Mouse (Mus musculus) spleen, postnatal 4 days (tissue): ENCODE measurements at regions not wholly inside any gene's neighbourhood (a gene's known extent, or its start where the extent isn't known, plus 50 kb on each side); places are given as distances from the start of the nearest gene placed in this dataset.
"Not testable (repeated sequence)": the region's sequence is repeated elsewhere in the genome, so short reads cannot be mapped to it uniquely, and the experiment has no call there.

Experiments
- DNase-seq, 2 experiments: peaks; one replicate each; pipeline ENCODE4 v3.0.0; 2022; ENCODE audit warnings: low spot score in 2 of 2

GRCm38 (mm10) chr13:50906431-50906830 is 194.2 kb upstream of the Spin1 start:
- not testable (repeated sequence) for DNase-seq

GRCm38 (mm10) chr13:50906910-50907309 is 193.8 kb upstream of the Spin1 start:
- no peak for DNase-seq

- not testable (repeated sequence) for DNase-seq
Observed at GRCm38 (mm10) chr13:50912776-50913175, 187.9 kb upstream of the Spin1 start.

GRCm38 (mm10) chr13:50934017-50934416 is 166.7 kb upstream of the Spin1 start:
- not testable (repeated sequence) for DNase-seq

GRCm38 (mm10) chr13:50942561-50942960 is 158.1 kb upstream of the Spin1 start:
- peak in 1 of 2 experiments; percentile 44 for DNase-seq

- peak; percentile 70 to 87 for DNase-seq
Observed at GRCm38 (mm10) chr13:50949545-50950226, 151.0 kb upstream of the Spin1 start.

GRCm38 (mm10) chr13:50954671-50955070 is 146.0 kb upstream of the Spin1 start:
- DNase-seq, result no peak

- no peak for DNase-seq
Observed at GRCm38 (mm10) chr13:50958051-50958883, 142.4 kb upstream of the Spin1 start.

- DNase-seq, result no peak
Observed at GRCm38 (mm10) chr13:50960909-50961308, 139.8 kb upstream of the Spin1 start.

- no peak for DNase-seq
Observed at GRCm38 (mm10) chr13:50964070-50964469, 136.6 kb upstream of the Spin1 start.

- DNase-seq, result not testable (repeated sequence)
Observed at GRCm38 (mm10) chr13:50965041-50965440, 135.6 kb upstream of the Spin1 start.

GRCm38 (mm10) chr13:50965678-50966077 is 135.0 kb upstream of the Spin1 start:
- no peak for DNase-seq

- no peak for DNase-seq
Observed at GRCm38 (mm10) chr13:50966826-50967225, 133.9 kb upstream of the Spin1 start.

GRCm38 (mm10) chr13:50973379-50973778 is 127.3 kb upstream of the Spin1 start:
- DNase-seq, result no peak

GRCm38 (mm10) chr13:50975306-50975920 is 125.3 kb upstream of the Spin1 start:
- no peak for DNase-seq

- no peak for DNase-seq
Observed at GRCm38 (mm10) chr13:50982005-50982404, 118.7 kb upstream of the Spin1 start.

- DNase-seq, result no peak
Observed at GRCm38 (mm10) chr13:50982990-50983389, 117.7 kb upstream of the Spin1 start.

GRCm38 (mm10) chr13:50991726-50992432 is 108.8 kb upstream of the Spin1 start:
- DNase-seq, result no peak

GRCm38 (mm10) chr13:50999738-51000137 is 100.9 kb upstream of the Spin1 start:
- no peak for DNase-seq

- no peak for DNase-seq
Observed at GRCm38 (mm10) chr13:51004827-51005226, 95.9 kb upstream of the Spin1 start.

- no peak for DNase-seq
Observed at GRCm38 (mm10) chr13:51010736-51011135, 89.9 kb upstream of the Spin1 start.

GRCm38 (mm10) chr13:51016209-51016608 is 84.5 kb upstream of the Spin1 start:
- no peak for DNase-seq
